Mouse (Mus musculus): ENCODE data around the gene Rnf223. TPM values are rescaled to one million over a fixed set of nuclear protein-coding genes. Genes with fewer than 3 reads are reported as not detected.
"Not testable (repeated sequence)": the region's sequence is repeated elsewhere in the genome, so short reads cannot be mapped to it uniquely, and the experiment has no call there.

Gene Rnf223
- total RNA-seq, 2 experiments from 2014 or later, result 0.09 to 0.15 TPM

DNA sequence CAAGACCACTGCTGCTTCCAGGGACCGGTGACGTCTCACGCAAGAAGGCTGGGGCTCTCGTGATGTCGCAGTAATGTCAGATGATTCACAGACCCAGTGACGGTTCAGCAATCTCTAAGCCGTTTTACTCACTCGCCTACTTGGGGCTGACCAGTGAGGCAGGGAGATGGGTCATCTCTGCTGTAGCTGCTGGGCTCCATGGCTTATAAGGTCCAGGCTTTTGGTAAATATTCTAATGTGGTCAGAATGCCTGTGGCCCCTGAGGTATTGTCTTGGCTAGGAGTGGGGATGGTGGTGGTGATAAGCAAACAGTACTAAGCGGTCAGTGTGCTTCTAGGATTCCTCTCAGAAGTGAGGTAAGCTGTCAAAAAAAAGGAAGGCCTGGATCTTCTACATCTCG lies 627 bp downstream of the Rnf223 start:
- DNase-seq, result no peak

DNA sequence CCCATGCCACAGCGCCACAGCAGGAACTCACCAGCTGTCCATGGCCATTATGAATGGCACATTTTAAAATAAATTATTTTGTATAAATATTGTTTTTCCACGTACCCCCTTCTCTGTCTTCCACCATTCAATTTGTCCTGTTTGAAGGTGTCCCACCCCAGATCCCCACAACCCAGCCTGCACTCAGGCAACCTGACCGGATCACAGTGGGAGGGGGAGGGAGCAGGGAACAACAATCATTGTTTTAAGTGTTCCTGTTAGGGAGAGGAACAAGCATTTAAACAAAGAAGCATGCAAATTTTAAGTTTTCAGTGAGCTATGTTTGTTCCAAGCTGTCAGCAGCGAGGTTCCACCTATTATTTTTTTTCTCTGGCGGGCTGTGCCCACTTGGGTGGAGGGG lies 3.0 kb downstream of the Rnf223 start:
- no peak for DNase-seq

DNA sequence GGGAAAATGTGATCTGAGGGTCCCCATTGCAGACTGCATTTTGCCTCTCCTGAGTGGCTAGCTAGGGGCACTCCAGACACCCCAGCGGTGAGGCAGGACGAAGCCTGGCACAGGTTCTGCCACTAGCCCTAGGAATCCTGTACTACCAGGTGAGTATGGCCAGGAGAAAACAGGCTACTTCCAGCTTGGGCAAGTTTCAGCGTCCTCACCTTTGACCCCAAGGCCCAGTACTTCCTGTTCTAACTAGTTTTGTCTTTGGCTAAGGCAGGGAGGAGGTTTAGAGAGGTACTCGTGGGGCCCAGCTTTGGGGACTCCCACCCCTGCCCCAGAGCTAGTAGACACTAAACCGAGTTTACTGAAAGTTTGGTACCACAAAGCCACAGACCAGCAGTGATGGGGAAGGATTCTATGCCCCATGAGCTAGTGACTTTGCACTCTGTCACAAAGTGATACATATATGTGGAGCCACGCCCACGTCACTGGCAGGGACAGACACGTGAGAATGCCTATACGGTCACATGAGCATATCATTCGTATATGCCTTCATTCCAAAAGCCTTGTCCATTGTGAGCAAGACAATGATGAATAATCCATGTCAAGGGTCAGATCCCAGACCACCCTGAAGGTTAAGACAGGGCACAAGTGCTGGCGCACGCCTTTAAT lies 3.8 kb downstream of the Rnf223 start:
- DNase-seq, result no peak

DNA sequence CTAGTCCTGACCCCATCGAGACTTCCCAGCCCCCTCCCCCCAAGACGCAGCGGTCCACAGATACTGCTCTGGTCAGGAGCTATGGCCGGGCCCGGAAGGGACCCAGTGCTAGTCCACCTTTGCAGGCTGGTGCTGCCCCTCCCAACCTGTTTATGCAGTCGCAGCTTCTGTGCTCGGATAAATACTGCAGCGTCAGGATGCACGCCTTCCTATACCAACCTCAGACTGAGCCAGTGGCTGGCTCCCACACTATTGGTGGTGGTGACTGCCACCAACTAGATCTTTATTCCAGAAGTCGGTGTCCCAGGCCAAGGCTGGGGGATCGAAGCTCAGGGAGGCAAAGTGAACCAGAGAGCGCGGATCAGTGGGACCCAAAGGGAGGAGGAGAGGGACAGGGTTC lies 4.8 kb downstream of the Rnf223 start:
- no peak for DNase-seq

DNA sequence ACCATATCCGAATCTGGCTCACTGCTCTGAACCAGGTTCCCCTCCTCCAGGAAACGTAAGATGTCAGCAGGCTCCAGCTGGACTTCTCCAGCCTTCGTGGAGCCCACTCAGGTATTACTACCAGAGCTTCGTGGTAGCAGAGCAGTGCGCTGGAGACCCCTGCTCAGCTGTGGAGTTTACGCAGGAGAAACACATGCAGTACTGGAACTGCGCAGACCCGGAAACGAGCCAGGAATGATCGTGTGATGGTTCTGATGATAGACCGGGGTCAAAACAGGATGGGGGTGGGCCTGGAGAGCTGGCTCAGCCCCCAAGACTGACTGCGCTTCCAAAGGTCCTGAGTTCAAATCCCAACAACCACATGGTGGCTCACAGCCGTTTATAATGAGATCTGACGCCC lies 5.5 kb downstream of the Rnf223 start:
- DNase-seq, result no peak

DNA sequence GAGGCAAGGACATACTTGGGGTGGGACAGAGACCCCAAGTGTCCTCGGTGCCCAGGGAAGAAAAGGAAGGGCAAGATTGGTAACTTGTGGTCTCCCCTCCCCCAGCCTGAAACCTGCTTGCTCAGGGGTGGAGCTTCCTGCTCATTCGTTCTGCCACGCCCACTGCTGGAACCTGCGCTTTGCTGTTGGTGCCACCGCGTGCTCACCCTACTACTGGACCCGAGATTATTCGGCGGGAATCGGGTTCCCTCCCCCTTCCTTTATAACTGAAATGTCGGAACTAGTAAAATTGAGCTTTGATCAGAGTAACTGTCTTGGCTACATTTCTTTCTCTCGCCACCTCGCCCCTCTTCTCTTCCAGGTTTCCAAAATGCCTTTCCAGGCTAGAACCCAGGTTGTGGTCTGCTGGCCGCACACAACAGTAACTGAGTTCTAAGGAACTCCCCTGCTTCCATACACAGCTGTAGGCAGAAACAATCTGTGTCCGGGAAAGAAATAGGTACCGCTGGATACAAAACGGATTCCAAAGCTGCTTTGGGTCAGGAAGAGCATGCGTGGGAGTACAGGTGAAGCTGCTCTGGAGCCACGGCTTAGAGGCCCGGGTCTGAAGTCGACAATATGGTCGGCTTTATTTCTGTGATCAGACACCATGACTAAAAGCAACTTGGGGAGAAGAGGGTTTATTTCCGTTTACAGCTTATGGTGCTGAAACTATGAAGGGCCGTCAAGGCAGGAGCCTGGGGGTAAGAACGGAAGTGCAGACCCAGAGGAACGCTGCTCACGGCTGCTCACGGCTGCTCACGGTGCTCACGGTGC lies 6.2 kb downstream of the Rnf223 start:
- no peak for DNase-seq

DNA sequence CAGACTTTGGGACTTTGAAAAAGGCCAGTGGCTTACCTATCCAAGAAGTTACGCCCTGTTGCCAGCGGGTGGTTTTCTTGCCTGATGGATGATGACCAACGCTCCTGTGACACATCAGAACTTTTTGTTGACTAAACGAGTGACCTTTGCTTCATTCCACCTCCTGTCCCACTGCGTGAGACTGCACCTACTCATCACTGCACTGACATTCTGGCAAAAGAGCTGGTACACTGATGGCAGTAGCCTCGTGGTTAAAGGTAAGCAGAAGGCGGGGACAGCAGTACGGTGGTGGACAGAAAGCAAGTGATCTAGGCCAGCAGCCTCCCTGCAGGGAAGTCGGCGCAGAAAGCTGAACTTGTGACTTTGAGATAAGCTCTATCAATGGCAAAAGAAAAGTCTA lies 20.6 kb downstream of the Rnf223 start:
- DNase-seq, result not testable (repeated sequence)

DNA sequence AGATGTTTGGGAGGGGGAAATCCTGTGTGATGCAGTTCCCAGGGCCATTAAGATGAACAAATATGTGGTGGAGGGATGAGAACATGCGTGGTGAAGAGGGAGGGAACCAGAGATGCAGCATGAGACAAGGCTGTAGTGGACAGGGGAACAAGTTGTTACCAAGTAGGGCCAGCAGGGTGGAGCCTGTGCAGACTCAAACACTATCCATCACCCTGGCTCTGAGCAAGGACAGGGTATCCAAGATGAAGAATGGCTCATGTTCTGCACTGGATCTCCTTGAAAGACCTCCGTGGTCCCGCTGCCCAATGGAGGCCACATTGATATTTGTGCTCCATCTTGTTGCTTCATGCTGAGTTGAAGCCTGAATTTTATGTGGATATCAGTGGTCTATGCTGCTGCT lies 24.5 kb downstream of the Rnf223 start:
- no peak for DNase-seq

DNA sequence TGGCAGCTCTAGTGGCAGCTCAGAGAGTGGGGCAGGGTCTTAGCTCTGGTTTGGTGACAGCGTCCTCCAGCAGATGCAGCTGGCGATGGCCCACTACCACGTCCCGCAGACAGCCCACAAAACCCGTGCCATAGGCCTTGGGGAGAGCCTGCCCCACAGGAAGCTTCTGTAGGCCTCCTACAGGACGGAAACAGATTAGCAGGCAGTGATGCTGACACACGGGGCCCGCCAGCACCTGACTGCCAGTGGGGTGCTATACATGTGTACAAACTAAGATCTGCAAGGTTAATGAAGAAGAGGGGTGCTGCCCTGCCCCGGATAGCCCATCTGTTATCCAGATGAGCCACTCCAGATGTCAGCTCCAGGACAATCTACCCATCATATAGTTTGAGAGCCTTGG lies 36.2 kb downstream of the Rnf223 start:
- peak; percentile 1 for DNase-seq

DNA sequence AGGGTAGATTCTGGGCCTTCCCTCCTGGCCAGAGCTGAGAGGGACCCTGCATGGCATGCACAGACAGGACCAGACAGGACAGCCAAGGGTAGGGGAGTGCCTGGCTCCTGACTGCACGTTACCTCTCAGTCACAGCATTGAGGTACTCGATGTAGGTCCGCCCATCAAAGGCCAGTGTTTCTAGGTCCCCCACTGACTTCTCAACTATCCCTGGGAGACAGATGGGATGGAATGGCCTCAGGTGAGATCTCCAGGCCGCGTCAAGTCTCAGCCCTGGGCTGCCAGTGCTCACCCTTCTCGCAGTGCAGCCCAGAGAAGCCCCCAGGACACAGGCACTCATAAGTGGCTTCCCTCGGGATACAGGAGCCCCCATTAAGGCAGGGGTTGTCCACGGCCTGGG lies 38.3 kb downstream of the Rnf223 start:
- DNase-seq, result no peak

DNA sequence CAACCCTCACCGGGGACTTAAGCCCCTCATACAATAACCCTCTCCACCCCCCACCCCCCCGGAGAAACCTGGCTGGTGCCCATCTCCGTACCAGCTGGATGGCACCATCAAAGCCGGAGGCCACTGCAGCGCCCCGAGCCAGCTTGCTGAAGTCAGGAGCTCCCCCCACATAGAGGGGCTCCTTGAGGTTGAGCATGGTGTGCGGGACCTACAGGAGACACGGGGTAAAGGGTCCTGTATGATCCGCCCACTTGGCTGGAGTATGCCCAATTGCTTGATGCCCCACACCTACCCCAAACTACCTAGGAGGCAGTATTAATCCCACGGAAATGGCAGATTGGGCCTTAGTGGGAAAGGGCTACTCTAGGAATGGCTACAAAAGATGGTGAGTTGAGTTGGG lies 38.8 kb downstream of the Rnf223 start:
- DNase-seq, result no peak

DNA sequence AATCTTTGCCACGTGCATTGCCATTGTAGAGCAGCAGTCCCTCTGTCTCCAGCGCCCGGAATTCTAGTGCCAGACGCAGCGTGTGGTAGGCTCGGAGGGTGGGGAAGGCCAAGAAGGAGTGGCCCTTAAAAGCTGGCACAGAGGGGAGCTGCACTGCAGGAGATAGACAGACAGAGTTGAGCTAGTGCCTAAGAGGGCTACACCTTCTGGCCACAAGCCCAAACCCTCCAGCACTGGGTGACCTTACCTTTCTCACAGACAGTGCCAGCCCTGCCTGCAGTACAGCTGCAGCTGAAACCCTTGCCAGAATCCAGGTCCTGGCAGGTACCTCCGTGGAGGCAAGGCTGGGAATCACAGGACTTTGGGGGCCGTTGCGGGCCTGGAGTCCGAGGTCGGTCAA lies 41.5 kb downstream of the Rnf223 start:
- no peak for DNase-seq

DNA sequence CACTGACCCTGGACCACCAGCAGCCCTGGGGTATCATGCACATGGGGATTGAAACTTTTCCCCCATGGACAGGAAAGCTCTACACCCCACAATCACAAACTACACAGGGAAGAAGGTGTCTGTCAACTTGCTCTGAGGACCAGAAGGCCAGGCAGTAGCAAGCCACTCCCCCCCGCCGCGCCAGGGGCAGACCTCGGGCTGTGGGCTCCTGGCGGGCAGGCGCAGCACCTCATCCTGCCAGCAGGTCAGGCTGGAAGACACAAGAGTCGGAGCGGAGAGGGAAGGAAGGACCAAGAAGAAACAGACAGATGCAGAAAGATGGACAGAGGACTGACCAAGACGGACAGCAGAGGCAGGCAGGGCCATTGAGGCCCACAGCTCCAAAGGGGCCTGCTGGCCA lies 47.3 kb downstream of the Rnf223 start:
- no peak for DNase-seq

Other genes starting within 250 kb of the Rnf223 start
- gene Pusl1, start 238.7 kb upstream of the Rnf223 start, total RNA-seq (2021), result 10 to 100 TPM; 27.9 to 39.0 TPM
- gene Acap3, start 238.7 kb upstream of the Rnf223 start, total RNA-seq (2021), result 10 to 100 TPM; 16.9 to 29.4 TPM
- 10 to 100 TPM; 72.3 to 73.4 TPM for gene Ube2j2, start 186.7 kb upstream of the Rnf223 start, total RNA-seq (2021)
- 100 to 1,000 TPM; 117 to 132 TPM for gene C1qtnf12, start 168.2 kb upstream of the Rnf223 start, total RNA-seq (2021)
- 1 to 10 TPM; 5.7 to 6.1 TPM for gene B3galt6, start 137.9 kb upstream of the Rnf223 start, total RNA-seq (2021)
- gene Sdf4, start 137.6 kb upstream of the Rnf223 start, total RNA-seq (2021), result 100 to 1,000 TPM; 184 to 191 TPM
- gene Tnfrsf4, start 116.7 kb upstream of the Rnf223 start, total RNA-seq (2021), result 1 to 10 TPM; 1.9 TPM
- gene Tnfrsf18, start 104.3 kb upstream of the Rnf223 start, total RNA-seq (2021), result under 1 TPM; 0.51 to 0.66 TPM
- under 1 TPM; 0.27 to 0.67 TPM for gene Ttll10, start 71.1 kb upstream of the Rnf223 start, total RNA-seq (2021)
- 10 to 100 TPM; 10.6 to 13.8 TPM for gene 9430015G10Rik, start 20.5 kb upstream of the Rnf223 start, total RNA-seq (2021)
- 10 to 100 TPM; 59.6 to 82.4 TPM for gene Agrn, start 67.0 kb downstream of the Rnf223 start, total RNA-seq (2021)
- gene Isg15, start 70.3 kb downstream of the Rnf223 start, total RNA-seq (2021), result 1 to 10 TPM; 1.6 to 2.2 TPM
- gene AW011738, start 72.8 kb downstream of the Rnf223 start, total RNA-seq (2021), result 1 to 10 TPM; 2.6 to 3.5 TPM
- gene Perm1, start 85.4 kb downstream of the Rnf223 start, total RNA-seq (2021), result 10 to 100 TPM in 1 of 2 experiments, 1 to 10 TPM in 1; 9.8 to 28.4 TPM
- 10 to 100 TPM; 13.3 to 20.3 TPM for gene Plekhn1, start 104.3 kb downstream of the Rnf223 start, total RNA-seq (2021)
- 10 to 100 TPM; 39.4 to 41.0 TPM for gene Noc2l, start 105.5 kb downstream of the Rnf223 start, total RNA-seq (2021)
- 1 to 10 TPM; 1.4 to 3.1 TPM for gene Samd11, start 125.1 kb downstream of the Rnf223 start, total RNA-seq (2021)
- gene Vmn2r-ps159, start 200.6 kb downstream of the Rnf223 start, total RNA-seq (2021), result not detected